In the genomic region with DNA sequence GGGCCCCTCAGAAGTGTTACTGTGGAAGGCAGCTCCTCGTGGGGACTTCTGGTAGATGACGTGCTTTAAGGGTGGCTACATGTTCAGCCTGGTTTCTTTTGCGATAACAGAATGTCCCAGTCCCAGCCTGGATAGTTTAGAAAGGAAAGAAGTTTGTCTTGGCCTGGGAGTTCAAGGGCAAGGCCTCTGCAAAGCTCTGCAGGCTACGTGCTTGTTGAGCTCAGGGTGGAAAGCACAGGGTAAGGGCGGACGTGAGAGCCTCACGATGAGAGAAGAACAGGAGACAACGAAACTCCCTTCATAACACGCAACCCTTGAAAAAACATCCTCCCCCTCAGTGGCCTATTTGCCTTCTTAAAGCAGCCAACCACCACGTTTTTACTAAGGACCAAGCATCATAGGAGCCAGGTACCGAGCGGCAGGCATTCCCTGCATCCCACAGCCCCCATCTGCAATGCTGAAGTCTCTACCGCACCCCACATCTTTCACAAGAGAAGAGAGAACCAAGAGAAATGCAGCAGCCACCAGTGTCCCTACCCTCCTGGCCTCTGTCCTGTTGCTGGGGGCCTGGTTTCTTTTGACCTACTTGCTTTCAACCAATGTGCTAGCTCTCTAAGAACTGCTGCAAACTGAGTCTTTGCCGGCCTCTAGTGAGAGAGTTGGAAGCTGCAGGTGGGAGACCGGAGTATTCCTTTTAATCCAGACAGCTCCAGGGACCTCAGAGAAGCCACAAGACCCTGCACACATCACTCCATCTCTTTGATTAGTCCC, we compare ENCODE assay signal across 8 mouse cellular contexts. TPM values are rescaled to one million over a fixed set of nuclear protein-coding genes. Genes with fewer than 3 reads are reported as not detected.
DNase-seq lines count a peak whose midpoint lies in the region; ATAC-seq and TF ChIP-seq lines count a peak whose summit lies in the region.

No protein-coding gene starts in this region.

- no peak overlapping the region for H3K4me2 ChIP-seq in midbrain, embryonic 16.5 days (ENCODE audit: low read length)

- no peak for TF ChIP-seq POLR2A in lung, adult 2 months (IDR thresholded peaks at IDR 0.05; ENCODE audit: borderline replicate concordance, extremely low read depth, low read depth, low read length)

- H3K36me3 ChIP-seq in heart, embryonic 10.5 days = no peaks in the 10 kb centered on the region
- no peaks in the 10 kb centered on the region for H3K36me3 ChIP-seq in midbrain, embryonic 16.5 days (ENCODE audit: control insufficient read depth, insufficient read depth, low read length)

- no peak for DNase-seq in lung, adult 2 months
- DNase-seq in lung, adult 18-20 months = no peak
- peak; percentile 81 for DNase-seq in heart, embryonic 10.5 days (ENCODE audit: low spot score)
- DNase-seq in kidney, postnatal 36 days = peak; percentile 75 to 76
- DNase-seq in urinary bladder, postnatal 14 days (ENCODE audit: low spot score) = no peak

- no peaks in the 10 kb centered on the region for H3K4me1 ChIP-seq in lung, adult 2 months (ENCODE audit: control insufficient read depth, insufficient read depth, low read length)
- H3K4me1 ChIP-seq in heart, embryonic 10.5 days = peaks cover 7% of the 10 kb centered on the region
- no peaks in the 10 kb centered on the region for H3K4me1 ChIP-seq in midbrain, embryonic 16.5 days (ENCODE audit: control insufficient read depth, insufficient read depth, low read length)

- 0 out of 2 replicates have a peak, but pooled peaks have one; percentile 1 for TF ChIP-seq CTCF in lung, adult 2 months (IDR thresholded peaks at IDR 0.05; ENCODE audit: insufficient read depth, low read length)

- no peak overlapping the region for H3K9ac ChIP-seq in midbrain, embryonic 16.5 days (ENCODE audit: low read depth, low read length)

- no peak overlapping the region for H3K27ac ChIP-seq in heart, embryonic 10.5 days
- H3K27ac ChIP-seq in midbrain, embryonic 16.5 days (ENCODE audit: low read length) = no peak overlapping the region

- H3K27me3 ChIP-seq in heart, embryonic 10.5 days (ENCODE audit: insufficient read depth, poor library complexity, severe bottlenecking) = peaks cover 3% of the 10 kb centered on the region; the same call in 1 of the 2 replicates
- no peaks in the 10 kb centered on the region; the same call in 1 of the 2 replicates for H3K27me3 ChIP-seq in midbrain, embryonic 16.5 days (ENCODE audit: control insufficient read depth, insufficient read depth, low read depth, low read length)

- H3K4me3 ChIP-seq in lung, adult 2 months (replicated peaks; ENCODE audit: extremely low read depth, low read depth, low read length) = no peak overlapping the region
- H3K4me3 ChIP-seq in heart, embryonic 10.5 days = no peak overlapping the region
- H3K4me3 ChIP-seq in midbrain, embryonic 16.5 days (ENCODE audit: low read depth, low read length) = no peak overlapping the region

- H3K9me3 ChIP-seq in heart, embryonic 10.5 days = no peaks in the 10 kb centered on the region
- no peaks in the 10 kb centered on the region for H3K9me3 ChIP-seq in midbrain, embryonic 16.5 days (replicated peaks; ENCODE audit: control insufficient read depth, low read length, poor library complexity, severe bottlenecking)

- 0 out of 2 replicates have a peak, but pooled peaks have one; percentile 18 for ATAC-seq in common myeloid progenitor, adult 5-6 weeks (replicated peaks; ENCODE audit: low read depth, poor library complexity, severe bottlenecking)
- ATAC-seq in midbrain, embryonic 16.5 days = peak; percentile 60; the same call in 1 of the 2 replicates
- no peak for ATAC-seq in megakaryocyte-erythroid progenitor cell, adult 5-6 weeks (replicated peaks; ENCODE audit: low FRiP score, low TSS enrichment, poor library complexity, severe bottlenecking)

- 66% methylated on average over 15 of the region's 15 CpGs for WGBS in lung, adult 2 months
- WGBS in heart, embryonic 10.5 days = 60% methylated on average over 15 of the region's 15 CpGs
- 70% methylated on average over 15 of the region's 15 CpGs for WGBS in midbrain, embryonic 16.5 days

RNA-seq across cellular contexts. Expression of a gene that starts 28.4 kb away (rescaled TPM):
- polyA plus RNA-seq in lung, adult 2 months (2012; rRNA removed) = 1.7 and 3.0 TPM in 2 replicates
- total RNA-seq in common myeloid progenitor, adult 5-6 weeks (2017) = not detected in 2 replicates
- 0.44 and 0.86 TPM in 2 replicates for polyA plus RNA-seq in heart, embryonic 10.5 days (2016; fragmentation: Nextera tagmentation; extraction: Ambion mirVana)
- 0.36 and 1.4 TPM in 2 replicates for polyA plus RNA-seq in midbrain, embryonic 16.5 days (2015; fragmentation: Nextera tagmentation; extraction: Ambion mirVana)
- not detected in 2 replicates for total RNA-seq in megakaryocyte-erythroid progenitor cell, adult 5-6 weeks (2014; fragmentation: Nextera tagmentation)
- not detected in 2 replicates for total RNA-seq in megakaryocyte-erythroid progenitor cell, adult 5-6 weeks (2017)

RNA-seq across cellular contexts. Expression of a gene that starts 34.2 kb away (rescaled TPM):
- 20.2 and 30.4 TPM in 2 replicates for polyA plus RNA-seq in lung, adult 2 months (2012; rRNA removed)
- total RNA-seq in common myeloid progenitor, adult 5-6 weeks (2017) = 134 and 174 TPM in 2 replicates
- polyA plus RNA-seq in heart, embryonic 10.5 days (2016; fragmentation: Nextera tagmentation; extraction: Ambion mirVana) = 33.0 and 38.2 TPM in 2 replicates
- 66.4 and 75.4 TPM in 2 replicates for polyA plus RNA-seq in midbrain, embryonic 16.5 days (2015; fragmentation: Nextera tagmentation; extraction: Ambion mirVana)
- total RNA-seq in megakaryocyte-erythroid progenitor cell, adult 5-6 weeks (2014; fragmentation: Nextera tagmentation) = 85.0 and 91.4 TPM in 2 replicates
- 133 and 148 TPM in 2 replicates for total RNA-seq in megakaryocyte-erythroid progenitor cell, adult 5-6 weeks (2017)

Comparison
In these comparisons a context has a peak if more than half of its experiments do, and no peak if none do; other contexts are left out.
1. DNase-seq: peak in heart, embryonic 10.5 days (single experiment) and kidney, postnatal 36 days (2 of 2); none in lung, adult 2 months (single experiment), lung, adult 18-20 months (0 of 2) and urinary bladder, postnatal 14 days (single experiment).